Mouse (Mus musculus): ENCODE results near the gene Hist4h4. TPM values are rescaled to one million over a fixed set of nuclear protein-coding genes. Genes with fewer than 3 reads are reported as not detected.
A peak's percentile ranks its signal among the peaks of the same experiment; 100 is the strongest.
"Not testable (repeated sequence)": the region's sequence is repeated elsewhere in the genome, so short reads cannot be mapped to it uniquely, and the experiment has no call there.

Hist4h4 gene
- total RNA-seq, 1 experiment from 2014 or later, result 14.3 TPM

DNA sequence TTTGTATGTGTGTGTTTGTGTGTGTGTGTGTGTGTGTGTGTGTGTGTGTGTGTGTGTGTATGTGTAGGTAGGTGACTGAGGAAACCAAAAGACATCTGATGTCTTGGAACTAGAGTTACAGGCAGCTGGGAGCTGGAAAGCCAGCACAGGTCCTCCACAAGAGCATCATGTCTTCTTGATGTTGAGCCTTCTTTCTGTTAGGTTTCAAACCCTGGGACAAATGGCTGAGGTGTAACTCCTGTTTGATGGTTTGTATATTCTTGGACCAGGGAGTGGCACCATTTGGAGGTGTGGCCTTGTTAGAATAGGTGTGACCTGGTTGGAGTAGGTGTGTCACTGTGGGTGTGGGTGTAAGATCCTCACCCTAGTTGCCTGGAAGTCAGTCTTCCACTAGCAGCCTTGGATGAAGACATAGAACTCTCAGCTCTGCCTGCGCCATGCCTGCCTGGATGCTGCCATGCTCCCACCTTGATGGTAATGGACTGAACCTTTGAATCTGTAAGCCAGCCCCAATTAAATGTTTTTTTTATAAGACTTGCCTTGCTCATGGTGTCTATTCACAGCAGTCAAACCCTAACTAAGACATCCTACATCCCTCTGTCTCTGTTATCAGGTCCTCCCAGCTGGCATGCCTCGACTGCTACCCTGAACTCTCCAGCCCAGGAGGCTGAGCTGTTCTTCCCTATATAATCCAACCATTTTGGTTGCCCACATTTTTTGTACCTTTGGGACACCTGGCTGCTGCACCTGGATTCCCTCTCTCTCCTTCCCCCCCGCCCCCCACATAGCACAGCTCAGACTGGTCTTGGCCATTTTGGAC, 6.1 kb downstream of the Hist4h4 start:
- not testable (repeated sequence) for ATAC-seq (replicated peaks in 1 of 2; ENCODE audit: insufficient read depth in 1 of 2, low FRiP score in 2 of 2, low TSS enrichment in 1 of 2, low read depth in 1 of 2, poor library complexity in 2 of 2, severe bottlenecking in 2 of 2)

DNA sequence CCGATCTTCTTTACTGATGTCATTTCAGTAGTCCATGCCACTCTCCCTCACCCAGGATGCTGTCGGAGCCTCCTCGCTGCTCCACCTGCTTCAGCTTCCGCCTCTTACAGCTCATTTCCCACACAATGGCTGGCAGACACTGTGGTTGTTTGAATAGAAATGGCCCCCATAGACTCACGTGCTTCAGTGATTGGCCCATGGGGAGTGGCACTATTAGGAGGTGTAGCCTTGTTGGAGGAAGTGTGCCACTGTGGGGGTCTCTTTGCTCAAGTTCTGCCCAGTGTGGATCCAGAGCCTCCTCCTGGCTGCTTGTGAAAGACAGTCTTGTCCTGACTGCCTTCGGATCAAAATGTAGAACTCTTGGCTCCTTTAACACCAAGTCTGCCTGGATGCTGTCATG, 8.4 kb downstream of the Hist4h4 start:
- no peak for ATAC-seq (replicated peaks in 1 of 2; ENCODE audit: insufficient read depth in 1 of 2, low FRiP score in 2 of 2, low TSS enrichment in 1 of 2, low read depth in 1 of 2, poor library complexity in 2 of 2, severe bottlenecking in 2 of 2)

DNA sequence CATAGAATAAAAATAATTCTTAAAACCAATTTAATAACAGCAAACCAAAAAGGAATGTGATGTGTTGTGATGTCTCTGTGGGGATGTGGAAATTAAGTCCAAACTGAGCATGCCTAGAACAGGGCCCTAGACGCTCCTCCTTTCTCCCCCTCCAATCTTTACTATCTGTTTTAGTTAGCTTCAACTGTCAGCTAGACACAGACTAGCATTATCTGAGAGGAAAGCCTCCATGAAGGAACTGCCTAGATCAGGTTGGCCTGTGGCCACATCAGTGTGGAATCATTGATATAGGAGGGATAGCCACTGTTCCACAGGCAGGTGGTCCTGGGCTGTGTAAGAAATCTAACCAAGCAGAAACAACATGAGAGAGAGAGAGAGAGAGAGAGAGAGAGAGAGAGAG, 9.1 kb downstream of the Hist4h4 start:
- no peak for ATAC-seq (replicated peaks in 1 of 2; ENCODE audit: insufficient read depth in 1 of 2, low FRiP score in 2 of 2, low TSS enrichment in 1 of 2, low read depth in 1 of 2, poor library complexity in 2 of 2, severe bottlenecking in 2 of 2)

DNA sequence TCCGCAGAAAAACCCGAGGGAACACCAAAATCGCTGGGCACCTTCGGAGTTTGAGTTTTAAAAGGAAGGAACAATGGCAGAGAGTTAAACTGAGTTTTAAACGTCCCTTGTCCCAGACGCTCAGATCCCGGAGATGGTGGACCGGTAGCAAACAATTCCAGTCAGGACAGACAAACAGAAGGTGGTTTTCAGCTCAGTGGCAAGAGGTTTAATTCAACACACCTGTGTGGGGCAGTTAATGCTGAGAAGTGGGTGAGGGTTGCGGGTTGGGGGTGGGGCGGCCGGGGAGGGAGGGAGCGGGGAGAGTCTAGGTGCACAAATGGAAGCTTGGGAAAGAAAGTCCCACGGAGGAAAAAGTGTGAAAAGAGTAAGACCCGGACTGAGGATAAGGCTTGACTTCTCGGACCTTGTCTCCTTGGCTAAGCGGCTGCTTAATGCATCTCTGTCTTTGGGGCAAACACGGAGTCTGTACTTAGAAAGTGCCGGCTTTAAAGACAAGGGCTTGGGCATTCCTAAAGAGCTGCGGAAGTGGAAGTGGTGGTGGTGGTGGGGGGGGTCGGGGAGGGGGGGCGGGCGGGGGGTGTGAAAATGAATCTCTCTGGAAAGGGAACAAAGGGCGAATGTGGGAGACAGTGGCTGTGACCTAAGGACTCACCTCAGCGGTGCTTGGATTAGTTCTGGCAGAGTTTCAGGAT, 10.2 kb downstream of the Hist4h4 start:
- ATAC-seq (replicated peaks in 1 of 2; ENCODE audit: insufficient read depth in 1 of 2, low FRiP score in 2 of 2, low TSS enrichment in 1 of 2, low read depth in 1 of 2, poor library complexity in 2 of 2, severe bottlenecking in 2 of 2), result no peak

DNA sequence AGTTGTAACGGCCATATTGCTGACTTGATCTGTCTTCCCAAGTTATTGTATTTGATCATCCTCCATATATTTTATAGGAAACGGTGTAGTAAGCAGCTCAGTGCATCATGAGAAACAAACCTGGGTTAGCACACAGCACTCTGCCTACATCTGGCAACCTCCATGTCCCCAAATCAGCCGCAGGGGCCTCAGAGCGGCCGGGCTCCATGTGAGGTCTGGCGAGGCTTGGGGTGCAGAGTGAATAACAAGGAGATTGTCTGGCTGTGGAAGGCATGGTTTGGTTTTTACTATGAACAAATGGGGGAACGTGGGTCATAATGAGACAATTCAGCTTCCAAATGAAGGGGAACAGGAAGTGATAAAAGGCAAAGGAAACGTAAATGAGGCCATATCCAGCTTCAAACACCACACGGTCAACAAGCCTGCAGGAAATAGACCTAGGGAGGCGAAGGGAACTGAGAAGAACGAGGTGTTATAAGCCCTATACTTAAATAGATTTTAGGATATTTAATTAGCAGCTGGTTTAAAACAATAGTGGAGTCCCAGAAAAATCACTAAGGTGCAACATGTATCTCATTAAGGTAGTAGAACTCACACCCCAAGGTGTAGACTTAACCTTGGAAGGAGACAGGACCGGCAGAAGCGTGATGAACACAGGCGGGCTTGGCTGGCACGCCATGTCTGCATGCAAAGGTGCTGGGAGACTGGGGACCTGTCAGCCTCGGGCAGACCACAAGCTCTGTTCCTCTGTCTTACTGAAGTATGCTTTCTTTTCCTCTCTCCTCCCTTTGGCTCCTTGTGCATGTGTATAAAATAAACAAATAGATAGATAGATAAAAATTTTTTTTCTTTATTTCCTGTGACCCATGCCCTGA, 11.1 kb downstream of the Hist4h4 start:
- ATAC-seq (replicated peaks in 1 of 2; ENCODE audit: insufficient read depth in 1 of 2, low FRiP score in 2 of 2, low TSS enrichment in 1 of 2, low read depth in 1 of 2, poor library complexity in 2 of 2, severe bottlenecking in 2 of 2), result peak; percentile 43 to 58; a peak in 3 of 4 replicates

DNA sequence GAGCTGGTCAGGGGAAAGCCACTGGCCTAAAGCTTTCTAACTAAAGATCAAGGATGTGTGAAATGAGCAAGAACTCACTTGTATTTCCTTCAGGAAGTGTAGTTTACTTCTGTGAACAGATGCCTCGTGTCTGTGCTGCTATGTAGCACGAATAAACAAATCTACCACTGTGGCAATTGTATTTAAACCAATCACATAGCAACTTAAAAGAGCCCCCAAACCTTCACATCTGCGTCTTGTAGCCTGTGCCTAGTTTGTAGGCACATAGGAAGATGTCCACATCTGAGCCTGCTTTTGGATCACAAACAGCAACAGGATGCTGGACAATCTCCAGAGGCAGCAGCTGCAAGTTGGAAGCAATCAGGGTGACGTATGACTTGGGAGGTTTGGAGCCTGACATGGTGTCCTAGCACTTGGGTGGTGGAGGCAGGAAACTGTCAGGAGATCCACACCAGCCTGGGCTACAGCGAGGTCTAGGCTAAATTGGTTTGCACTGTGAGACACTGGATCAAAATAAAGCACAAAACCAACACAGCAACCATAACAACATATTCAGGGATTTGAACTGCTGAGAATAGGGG, 14.7 kb downstream of the Hist4h4 start:
- no peak for ATAC-seq (replicated peaks in 1 of 2; ENCODE audit: insufficient read depth in 1 of 2, low FRiP score in 2 of 2, low TSS enrichment in 1 of 2, low read depth in 1 of 2, poor library complexity in 2 of 2, severe bottlenecking in 2 of 2)

DNA sequence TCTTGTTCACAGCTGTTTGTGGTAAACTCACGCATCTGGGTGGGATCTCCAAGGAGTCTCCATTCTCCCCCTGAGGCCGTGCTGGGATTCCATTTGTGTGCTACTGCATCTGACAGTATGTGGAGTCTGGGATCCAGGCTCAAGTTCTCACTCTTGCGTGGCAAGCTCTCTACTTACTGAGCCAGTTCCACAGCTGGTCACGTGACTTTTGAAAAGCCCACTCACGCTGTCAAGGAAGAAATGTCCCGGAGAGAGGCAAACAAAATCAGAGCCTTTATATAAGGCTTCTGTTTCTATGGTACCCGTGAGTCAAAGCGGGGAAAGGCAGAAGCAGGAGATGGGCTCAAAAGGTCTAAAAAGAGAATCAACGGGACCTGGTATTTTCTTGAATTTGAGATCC, 21.5 kb downstream of the Hist4h4 start:
- no peak for ATAC-seq (replicated peaks in 1 of 2; ENCODE audit: insufficient read depth in 1 of 2, low FRiP score in 2 of 2, low TSS enrichment in 1 of 2, low read depth in 1 of 2, poor library complexity in 2 of 2, severe bottlenecking in 2 of 2)

DNA sequence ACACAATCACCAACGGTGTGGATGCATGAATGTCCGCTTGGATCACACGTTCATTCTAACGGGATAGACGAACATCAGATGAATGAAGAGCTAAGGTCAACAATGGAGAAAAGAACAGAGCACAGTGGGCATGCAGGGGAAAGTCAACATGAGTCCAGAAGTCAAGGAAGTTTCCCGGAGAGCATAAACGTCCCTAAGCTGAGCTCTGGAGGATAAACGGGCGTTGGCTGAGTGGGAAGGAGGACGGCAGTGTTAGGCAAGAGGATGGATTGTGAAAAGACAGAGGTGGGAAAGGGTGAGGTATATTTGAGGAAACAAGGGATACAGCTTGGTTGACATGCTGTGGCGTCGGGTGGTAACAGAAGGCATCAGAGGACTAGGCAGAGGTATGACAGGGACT, 22.1 kb downstream of the Hist4h4 start:
- no peak for ATAC-seq (replicated peaks in 1 of 2; ENCODE audit: insufficient read depth in 1 of 2, low FRiP score in 2 of 2, low TSS enrichment in 1 of 2, low read depth in 1 of 2, poor library complexity in 2 of 2, severe bottlenecking in 2 of 2)

DNA sequence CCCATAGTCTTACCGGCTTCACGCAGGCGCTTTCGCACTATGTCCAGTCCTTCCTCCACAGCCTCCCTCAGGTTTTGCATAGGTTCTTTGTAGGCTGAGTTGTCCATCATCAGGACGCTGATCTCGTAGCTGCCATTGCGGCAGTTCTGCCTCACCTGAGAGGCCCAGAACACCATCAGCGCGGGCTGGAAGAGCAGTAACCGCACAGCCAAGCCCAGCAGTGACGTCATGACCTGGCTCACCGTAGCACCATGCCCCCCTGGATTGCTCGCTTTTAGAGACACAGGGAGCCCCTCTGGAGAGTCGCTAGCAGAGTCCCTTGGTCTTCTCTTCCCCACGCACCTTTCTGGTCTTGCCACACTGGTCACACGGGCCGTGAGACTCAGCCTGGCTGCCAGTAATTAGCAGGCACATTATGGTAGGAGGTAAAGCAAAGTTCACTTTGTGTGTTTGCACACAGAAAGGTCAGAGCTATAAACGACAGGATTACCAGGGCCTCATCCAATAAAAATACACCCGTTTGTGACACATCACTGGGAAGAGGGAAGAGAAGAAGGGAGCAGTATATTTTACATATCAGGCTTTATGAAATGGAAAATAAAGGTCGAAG, 22.7 kb downstream of the Hist4h4 start, which contains the start of gene Gucy2c:
TSS of gene Gucy2c (minus strand) at position 389 of the 610 bp plus-strand sequence.
- ATAC-seq (replicated peaks in 1 of 2; ENCODE audit: insufficient read depth in 1 of 2, low FRiP score in 2 of 2, low TSS enrichment in 1 of 2, low read depth in 1 of 2, poor library complexity in 2 of 2, severe bottlenecking in 2 of 2), result no peak

DNA sequence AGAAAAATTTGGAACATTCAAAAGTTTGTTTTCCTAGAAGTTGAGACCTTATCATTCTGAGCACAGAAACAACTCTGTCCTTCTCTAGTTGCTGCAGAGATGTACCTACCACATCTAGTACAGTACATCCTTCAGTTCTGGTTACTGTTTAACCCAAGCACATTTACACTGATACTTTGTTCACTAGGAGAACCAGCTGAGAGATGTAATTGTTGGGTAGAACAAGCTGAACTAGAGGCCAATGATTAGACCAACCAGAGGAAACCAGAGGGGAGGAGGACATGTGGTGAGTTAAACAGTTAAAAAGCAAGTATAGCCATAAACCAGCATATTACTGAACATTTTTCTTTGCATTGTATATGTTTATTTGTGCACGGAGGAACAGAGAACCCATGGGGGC, 27.8 kb downstream of the Hist4h4 start:
- ATAC-seq (replicated peaks in 1 of 2; ENCODE audit: insufficient read depth in 1 of 2, low FRiP score in 2 of 2, low TSS enrichment in 1 of 2, low read depth in 1 of 2, poor library complexity in 2 of 2, severe bottlenecking in 2 of 2), result no peak

DNA sequence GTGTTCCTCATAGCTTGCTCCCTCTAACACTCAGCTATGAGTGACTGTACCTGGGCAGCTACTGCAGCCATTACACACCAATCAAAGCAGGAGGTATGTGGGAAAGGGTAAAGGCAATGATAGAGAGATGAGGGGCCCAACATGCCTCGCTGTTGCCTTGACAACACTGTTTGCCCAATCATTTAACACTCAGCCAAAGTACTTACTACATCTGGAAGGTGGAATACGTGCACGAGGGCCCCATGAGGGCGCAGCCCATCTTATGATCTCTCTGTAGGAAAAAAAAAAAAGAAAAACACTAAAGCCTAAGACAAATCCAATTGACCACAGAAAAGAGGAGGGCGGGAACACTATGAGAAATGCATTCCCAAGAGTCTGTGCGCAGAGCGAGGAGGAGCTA, 34.4 kb downstream of the Hist4h4 start:
- no peak for ATAC-seq (replicated peaks in 1 of 2; ENCODE audit: insufficient read depth in 1 of 2, low FRiP score in 2 of 2, low TSS enrichment in 1 of 2, low read depth in 1 of 2, poor library complexity in 2 of 2, severe bottlenecking in 2 of 2)

DNA sequence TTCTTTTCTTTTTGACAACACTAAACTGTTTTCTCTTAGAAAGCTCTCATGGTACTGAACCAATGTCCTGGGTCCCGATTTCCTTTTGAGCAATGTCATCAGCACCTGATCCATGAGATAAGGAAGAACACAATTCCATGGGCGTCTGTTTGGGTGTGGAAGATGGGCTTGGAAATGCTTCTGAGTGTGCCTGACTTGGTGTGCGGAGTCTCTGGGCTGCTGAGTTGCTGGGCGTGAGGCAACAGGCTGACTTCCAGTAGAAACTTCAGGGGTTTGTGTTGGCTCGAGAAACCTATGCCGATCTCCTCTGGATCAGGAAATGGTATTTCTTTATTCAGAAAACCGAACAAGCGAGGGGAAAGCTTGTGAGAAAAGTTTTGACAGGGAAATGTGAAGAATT, 35.1 kb downstream of the Hist4h4 start:
- no peak for ATAC-seq (replicated peaks in 1 of 2; ENCODE audit: insufficient read depth in 1 of 2, low FRiP score in 2 of 2, low TSS enrichment in 1 of 2, low read depth in 1 of 2, poor library complexity in 2 of 2, severe bottlenecking in 2 of 2)

DNA sequence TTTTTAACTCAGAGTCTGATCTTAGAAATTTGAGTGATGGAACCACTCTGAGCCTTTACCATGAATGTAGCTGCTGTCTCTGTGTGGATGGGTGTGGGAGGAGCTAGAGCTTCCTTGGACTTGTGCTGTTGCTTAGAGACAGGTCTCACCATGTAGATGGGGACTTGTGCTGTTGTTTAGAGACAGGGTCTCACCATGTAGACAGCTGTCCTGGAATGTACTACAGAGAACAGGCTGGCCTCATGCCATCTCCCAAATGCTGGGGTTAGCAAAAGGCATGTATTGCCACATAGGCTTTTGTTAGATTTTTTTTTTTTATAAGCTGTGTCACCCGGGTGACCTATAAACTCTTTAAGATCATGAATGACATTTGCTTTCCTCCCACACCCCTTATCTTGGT, 40.3 kb downstream of the Hist4h4 start:
- no peak for ATAC-seq (replicated peaks in 1 of 2; ENCODE audit: insufficient read depth in 1 of 2, low FRiP score in 2 of 2, low TSS enrichment in 1 of 2, low read depth in 1 of 2, poor library complexity in 2 of 2, severe bottlenecking in 2 of 2)

Other genes with a start within 250 kb of the Hist4h4 start
- 13.3 and 38.4 TPM in 2 replicates for gene Plbd1, start 142.5 kb downstream of the Hist4h4 start, total RNA-seq (2017)
- gene Gucy2c, start 22.6 kb downstream of the Hist4h4 start, total RNA-seq (2017), result 0.20 TPM in 1 of 2 replicates, not detected in the other
- 40.8 and 49.8 TPM in 2 replicates for gene H2afj, start 3.8 kb upstream of the Hist4h4 start, total RNA-seq (2017)
- 1.8 and 3.9 TPM in 2 replicates for gene BC049715, start 23.2 kb upstream of the Hist4h4 start, total RNA-seq (2017)
- 48.6 and 59.2 TPM in 2 replicates for gene Wbp11, start 23.8 kb upstream of the Hist4h4 start, total RNA-seq (2017)
- gene Smco3, start 31.0 kb upstream of the Hist4h4 start, total RNA-seq (2017), result 0.31 TPM in 1 of 2 replicates, not detected in the other
- 28.5 and 34.5 TPM in 2 replicates for gene Art4, start 53.3 kb upstream of the Hist4h4 start, total RNA-seq (2017)
- not detected in 2 replicates for gene Mgp, start 71.4 kb upstream of the Hist4h4 start, total RNA-seq (2017)
- 1.5 TPM in 1 of 2 replicates, not detected in the other for gene Erp27, start 117.8 kb upstream of the Hist4h4 start, total RNA-seq (2017)
- gene Pde6h, start 119.4 kb upstream of the Hist4h4 start, total RNA-seq (2017), result 0.44 TPM in 1 of 2 replicates, not detected in the other
- 665 and 866 TPM in 2 replicates for gene Arhgdib, start 137.5 kb upstream of the Hist4h4 start, total RNA-seq (2017)

All from hematopoietic stem cell, adult 5-6 weeks (primary cell).